Mouse (Mus musculus): Measurements from ENCODE around the gene A230050P20Rik.
A peak's percentile ranks its signal among the peaks of the same experiment; 100 is the strongest.

A230050P20Rik gene

DNA sequence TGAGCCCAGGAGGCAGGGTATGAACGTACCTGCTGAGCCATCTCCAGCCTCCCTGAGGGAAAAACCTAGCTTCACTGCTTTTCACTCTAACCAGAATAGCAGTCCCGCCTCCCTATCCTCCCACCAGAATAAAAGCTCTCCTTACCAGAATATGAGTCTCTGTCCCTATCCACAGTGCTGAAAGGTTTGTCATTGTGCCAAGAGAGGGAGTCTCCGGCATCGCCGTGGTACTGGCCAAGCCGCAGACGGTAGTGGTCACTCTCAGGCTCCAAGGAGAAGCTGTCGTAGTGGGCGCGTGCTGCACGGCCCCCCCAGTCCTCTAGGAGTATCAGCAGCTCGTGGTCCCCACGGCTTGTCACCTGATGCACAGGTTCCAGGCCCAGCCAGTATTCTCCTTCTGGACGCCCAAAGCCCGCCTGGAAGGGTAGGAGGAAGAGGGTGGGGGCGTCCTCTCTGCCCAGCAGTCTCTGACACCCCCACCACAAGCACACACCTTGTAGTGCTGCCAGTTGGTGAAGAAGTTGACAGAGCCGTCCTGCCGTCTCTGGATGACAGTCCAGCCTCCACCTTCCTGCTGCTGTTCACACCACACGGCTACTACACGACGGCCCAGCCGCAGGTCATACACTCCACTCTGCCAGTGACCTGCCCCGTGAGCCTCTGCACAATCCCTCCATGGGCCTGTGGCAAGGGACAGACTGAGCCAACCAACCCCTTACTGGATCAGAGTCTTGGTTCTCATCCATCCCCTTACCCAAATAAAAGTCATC is 6.8 kb downstream of the A230050P20Rik start:
- DNase-seq = no peak

DNA sequence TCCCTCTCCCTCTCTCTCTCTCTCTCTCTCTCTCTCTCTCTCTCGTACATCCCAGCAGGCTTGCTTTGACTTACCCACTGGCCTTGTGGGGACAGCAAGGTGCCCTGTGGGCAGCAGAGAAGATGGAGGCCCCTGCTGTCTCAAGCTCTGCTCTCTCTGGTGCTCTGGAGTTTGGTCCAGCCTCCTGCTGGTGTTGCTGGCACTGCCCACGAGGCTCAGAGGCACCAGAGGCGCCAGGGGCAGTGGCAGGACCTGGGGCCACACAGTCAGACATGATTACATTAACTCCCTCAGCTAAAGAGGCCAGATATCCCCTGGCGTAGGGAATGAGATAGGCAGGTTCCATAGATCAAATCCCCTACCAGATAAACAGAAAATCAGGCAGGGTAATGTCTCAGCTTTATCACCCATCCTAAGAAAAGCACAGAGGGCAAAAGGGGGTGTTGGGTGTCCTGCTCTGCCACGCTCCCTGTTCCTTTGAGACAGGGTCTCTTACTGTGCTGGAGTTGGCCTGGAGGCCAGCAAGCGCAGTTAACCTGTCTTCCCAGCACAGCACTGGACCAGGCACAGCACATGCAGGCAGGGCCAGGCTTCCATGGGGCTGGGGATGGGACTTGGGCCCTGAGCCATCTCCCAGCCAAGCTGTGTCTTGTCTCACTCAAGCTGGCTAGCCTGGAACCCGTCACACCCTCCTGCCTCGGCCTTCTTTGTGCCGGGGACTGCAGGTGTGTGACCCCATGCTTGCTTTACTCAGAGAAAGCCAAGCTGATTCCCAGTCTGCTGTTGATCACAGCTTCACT is 8.1 kb downstream of the A230050P20Rik start:
- DNase-seq = no peak

DNA sequence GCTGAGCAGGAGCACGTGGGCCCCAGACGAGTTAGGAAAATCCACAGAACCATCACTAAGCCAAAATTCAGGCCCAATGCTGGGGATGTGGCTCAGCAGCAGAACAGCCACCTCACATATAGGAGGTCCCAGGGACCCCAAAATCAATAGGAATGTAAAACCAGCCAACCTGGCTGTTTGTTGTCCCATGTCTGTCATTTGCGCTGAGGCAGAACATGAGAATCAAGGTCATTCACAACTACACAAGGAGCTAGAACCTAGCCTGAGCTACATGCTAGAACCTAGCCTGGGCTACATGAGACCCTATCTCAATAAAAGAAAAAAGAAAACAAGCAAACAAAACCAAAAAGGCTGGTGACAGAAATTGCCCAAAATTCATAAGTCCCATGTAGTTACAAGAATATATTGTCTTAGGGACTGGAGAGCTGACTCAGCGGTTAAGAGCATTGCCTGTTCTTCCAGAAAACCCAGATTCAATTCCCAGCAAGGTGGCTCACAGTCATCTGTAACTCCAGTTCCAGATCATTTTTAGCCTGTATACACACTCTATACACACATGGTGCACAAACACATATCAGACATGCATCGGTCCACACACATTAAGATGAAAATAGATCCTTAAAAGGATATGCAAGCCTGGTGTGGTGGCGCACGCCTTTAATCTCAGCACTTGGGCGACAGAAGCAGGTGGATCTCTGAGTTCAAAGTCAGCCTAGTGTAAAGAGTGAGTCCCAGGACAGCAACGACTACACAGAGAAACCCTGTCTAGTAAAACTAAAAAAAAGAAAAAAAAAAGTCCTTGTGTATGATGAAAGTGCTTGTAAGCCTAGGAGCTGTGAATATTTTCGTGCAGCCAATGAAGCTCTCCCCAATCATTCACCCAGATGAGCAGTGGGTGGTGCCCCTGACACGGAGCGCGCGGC is 8.9 kb downstream of the A230050P20Rik start:
- no peak for DNase-seq

DNA sequence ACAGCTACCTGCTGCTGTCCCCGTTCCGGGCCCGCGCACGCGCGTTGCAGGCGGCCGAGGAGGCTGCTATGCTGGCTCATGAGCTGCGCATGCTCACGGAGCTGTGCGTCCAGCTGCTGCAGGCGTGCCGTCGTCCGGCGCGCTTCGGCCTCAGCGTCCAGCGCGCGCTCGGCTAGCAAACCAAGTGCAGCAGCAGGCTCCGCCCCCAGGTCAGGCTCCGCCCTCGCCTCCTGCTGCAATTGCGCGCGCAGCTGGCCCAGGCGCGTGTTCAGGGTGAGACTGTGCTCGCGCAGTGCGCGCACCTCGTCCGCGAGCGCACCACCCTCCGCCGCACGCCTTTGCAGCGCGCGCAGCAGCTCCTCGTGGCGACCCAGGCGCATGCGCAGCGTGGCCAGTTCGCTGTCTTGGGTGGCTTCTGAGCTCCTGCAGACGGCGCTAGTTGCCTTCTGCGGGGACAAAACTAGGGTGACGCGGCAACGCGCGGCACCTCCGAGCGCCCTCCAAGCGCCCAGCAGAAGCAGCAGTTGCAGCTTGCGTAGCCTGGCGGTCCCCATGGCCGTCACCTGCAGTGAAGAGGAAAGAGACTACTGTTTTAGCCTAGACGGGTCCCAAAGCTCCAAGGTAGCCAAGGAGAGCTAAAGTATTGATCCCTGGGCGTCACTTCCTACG is 9.7 kb downstream of the A230050P20Rik start:
- peak; percentile 99 for DNase-seq

DNA sequence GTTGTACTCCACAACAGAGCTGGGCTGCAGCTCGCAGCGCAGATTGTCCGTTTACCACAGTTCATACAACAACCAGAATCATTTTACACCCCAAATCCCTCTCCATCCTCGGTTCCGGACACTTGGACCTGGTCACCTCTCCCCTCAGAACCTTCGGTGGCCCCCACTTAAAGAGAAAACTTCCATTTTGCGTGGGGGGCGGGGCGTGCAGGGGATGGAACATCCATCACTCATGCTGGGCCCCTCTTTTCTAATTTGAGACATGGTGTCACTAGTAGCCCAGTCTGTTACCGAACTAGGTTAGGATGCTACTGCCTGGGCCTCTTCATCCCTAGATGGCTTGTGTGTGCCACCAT is 10.2 kb downstream of the A230050P20Rik start:
- DNase-seq = peak; percentile 42 to 46

DNA sequence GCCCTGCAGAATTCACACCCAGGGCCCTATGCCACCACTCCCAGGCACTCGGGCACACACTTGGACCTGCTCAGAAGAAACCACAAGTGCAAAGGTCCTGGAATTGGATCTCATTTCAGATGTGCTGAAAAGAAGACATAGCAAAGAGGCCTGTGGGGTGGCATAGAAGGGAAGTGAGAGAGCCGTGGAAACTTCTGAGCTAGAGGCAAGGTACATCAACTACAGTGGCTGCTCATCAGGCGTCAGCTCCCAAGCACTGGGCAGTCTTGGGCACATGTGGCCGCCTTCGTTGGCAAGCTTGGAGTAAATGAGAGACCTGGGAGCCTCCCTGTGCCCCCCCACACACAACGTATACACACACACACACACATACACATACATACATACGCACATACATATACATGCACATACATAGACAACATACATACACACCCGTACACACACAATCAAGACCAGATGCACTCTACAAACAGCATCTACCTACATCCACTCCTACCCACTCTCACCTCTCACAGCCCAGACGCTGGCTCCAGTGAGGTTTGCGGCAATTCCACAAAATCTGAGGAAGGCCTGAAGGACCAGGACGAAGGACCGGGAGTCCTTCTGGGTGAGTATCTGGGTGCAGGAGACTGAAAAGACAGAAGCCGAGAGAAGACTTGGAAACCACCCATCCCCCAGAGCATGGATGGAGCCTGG is 10.8 kb downstream of the A230050P20Rik start, which contains the start of gene Angptl6:
Gene Angptl6, minus strand, starts transcription at position 631 of the 696 bp plus-strand sequence.
- no peak for DNase-seq

DNA sequence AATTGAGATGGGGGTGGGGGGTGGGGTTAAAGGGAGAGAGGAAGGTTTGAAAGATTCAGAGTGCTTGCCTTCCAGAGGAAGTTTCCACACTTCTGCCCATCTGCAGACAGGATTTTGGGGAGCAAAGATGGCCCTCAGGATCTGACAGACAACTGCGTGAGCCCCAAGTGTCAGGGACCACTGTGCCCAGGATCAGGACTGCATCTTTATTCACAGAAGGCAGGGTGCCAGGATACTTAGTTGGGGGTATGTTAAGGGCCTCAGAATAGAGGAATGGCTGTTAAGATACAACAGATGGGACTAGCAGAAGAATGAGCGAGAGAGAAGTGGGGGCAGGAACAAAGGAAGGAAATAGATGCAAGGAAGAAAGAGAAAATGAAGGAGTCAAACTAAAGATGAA is 18.1 kb downstream of the A230050P20Rik start:
- DNase-seq = no peak

DNA sequence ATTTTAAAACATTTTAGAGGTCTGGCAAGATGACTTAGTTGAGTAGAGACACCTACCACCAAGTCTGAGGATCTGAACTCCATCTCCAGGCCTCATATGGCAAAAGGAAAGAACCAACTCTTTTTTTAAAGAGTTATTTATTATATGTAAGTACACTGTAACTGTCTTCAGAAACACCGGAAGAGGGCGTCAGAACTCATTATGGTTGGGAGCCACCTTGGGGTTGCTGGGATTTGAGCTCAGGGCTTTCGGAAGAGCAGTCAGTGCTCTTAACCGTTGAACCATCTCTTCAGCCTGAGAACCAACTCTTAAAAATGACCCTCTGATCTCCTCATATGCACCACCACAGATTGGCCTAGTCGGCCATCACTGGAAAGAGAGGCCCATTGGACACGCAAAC is 18.7 kb downstream of the A230050P20Rik start:
- no peak for DNase-seq

DNA sequence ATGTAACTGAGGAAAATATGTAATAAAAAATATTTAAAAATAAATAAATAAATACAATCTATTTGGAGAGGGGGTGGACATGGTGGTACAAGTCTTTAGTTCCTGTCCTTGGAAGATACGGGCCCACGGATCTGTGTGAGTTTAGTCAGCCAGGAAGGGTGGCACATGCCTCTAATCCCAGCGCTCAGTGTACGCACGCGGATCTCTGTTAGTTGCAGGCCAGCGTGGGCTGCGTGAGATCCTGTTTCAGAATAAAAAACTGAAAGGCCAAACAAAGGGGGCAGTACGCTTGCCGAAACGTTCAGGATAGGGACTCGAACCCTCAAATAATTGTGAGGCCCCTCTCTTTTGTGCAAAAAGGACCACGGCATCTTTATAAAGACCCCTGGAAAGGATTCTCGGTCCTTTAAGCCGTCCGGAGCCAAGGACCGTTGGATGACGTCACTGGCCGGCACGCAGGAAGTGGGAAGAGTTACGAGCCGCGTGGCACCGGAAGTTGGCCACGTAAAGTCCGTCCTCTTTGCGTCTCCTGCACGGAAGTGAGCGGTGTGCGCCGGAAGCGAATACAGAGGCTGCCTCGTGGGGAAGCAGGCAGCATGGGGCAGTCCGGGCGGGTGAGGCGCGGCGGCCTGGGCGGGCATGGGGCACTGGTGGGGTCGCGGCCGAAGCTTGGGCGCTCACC is 19.4 kb downstream of the A230050P20Rik start, which contains the start of gene Ppan:
Gene Ppan, plus strand, starts transcription at position 472 of the 682 bp plus-strand sequence.
- peak; percentile 89 to 90 for DNase-seq

DNA sequence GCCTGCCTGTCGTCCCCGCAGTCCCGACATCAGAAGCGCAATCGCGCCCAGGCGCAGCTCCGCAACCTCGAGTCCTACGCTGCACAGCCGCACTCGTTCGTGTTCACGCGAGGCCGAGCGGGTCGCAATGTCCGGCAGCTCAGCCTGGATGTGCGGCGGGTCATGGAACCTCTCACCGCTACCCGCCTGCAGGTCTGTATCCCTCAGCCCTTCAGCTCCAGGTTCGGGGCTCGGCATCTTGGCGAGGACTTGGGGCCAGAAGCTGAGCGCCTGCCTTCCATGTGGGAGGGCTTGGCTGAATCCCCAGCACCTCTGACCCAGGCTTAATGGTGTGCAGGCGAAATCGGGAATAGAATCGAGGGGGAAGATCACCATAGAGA is 19.9 kb downstream of the A230050P20Rik start:
- no peak for DNase-seq

DNA sequence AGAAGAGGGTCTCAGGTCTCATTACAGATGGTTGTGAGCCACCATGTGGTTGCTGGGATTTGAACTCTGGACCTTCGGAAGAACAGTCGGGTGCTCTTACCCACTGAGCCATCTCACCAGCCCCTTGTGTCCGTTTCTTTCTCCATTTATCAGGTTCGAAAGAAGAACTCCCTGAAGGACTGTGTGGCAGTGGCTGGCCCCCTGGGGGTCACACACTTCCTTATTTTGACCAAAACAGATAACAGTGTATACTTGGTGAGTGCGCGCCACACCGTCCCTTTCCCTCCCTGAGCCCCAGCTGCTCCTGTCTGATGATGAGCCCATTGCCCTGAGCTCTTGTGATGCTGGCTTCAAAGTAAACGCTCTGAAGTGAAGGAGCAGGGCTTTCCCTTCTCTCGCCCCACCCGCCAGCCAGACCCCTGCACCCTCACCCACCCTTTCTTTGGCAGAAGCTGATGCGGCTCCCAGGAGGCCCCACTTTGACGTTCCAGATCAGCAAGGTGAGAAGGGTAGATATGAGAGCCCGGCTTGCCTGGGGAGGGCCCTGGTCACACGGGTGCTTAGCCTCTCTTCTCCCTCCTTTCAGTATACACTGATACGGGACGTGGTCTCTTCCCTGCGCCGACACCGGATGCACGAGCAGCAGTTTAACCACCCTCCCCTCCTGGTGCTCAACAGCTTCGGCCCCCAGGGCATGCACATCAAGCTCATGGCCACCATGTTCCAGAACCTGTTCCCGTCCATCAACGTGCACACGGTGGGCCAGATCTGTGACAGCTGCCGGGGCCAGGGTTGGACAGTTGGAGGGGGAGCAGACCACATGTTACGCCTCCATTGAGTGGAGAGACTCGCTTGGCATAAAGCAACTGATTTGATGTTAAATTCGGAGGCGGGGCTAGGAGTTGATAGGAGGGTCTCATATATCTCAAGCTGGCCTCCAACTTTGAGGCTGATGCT is 21.0 kb downstream of the A230050P20Rik start:
- peak in 1 of 2 experiments; percentile 38 for DNase-seq

DNA sequence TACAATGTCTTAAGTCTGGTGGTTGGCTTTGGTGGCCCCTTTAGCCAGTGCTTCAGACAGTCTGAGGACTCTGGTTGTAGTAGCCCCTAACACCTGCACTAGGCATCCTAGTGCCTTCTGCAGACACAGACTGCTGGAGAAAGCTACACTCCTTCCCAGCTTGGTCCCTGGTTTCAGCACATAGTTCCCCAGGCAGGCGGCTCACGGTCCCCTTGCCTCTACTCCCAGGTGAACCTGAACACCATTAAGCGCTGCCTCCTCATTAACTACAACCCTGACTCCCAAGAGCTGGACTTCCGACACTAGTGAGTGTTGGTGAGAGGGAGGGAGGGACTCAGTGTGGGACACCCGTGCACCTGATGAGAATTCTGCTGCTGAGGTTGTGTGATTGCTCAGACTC is 22.0 kb downstream of the A230050P20Rik start:
- no peak for DNase-seq

DNA sequence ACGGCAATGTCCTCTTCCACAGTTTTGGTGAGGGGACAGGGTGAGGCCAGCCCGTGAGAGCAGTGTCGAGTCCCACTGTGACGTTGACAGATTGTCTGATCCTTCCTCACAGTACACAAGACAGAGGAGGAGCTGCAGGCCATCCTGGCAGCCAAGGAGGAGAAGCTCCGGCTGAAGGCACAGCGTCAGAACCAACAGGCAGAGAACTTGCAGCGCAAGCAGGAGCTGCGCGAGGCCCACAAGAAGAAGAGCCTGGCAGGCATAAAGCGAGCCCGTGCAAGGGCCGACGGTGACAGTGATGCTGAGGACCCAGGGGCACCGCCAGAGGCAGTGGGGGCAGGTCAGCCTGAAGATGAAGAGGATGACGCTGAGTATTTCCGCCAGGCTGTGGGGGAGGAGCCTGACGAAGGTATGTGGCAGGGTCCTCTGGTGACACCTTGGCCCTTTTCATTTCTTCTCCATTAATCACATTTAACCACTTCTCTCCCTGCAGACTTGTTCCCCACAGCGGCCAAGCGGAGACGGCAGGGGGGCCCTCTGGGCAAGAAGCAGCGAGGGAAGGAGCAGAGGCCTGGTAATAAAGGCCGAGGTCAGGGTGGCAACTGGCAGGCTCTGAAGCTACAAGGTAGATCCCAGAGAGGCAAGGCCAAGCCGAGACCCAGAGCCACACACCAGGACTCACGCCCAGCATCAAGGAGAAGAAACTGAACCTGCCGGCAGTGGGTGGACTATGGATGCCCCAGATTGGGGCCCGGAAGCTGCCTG is 23.1 kb downstream of the A230050P20Rik start:
- no peak for DNase-seq

DNA sequence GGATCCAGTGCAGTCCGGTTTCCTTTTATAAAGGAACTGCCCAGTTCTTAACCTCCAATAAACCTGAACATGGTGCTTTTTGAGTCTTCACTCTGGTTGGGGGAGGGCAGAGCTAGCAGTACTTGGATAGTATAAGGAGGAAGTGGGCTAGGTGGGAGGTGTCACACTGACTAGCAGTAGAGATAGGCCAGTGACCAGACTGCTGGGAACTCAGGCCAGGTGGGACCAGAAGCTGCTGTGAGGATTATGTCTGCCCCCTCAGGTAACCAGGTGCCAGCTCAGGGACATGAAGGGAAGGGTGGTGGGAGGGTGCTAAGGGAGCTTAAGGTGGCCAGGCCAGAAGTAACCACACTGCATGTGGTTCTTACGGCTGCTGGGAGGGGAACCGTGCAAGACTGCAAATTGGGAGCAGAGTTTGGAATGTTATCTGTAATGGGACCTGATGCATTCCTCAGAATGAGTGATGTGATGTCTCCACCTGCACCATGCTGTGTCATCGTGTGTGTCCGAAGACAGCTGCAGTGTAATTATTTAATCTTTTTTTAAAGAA is 23.7 kb downstream of the A230050P20Rik start:
- no peak for DNase-seq

DNA sequence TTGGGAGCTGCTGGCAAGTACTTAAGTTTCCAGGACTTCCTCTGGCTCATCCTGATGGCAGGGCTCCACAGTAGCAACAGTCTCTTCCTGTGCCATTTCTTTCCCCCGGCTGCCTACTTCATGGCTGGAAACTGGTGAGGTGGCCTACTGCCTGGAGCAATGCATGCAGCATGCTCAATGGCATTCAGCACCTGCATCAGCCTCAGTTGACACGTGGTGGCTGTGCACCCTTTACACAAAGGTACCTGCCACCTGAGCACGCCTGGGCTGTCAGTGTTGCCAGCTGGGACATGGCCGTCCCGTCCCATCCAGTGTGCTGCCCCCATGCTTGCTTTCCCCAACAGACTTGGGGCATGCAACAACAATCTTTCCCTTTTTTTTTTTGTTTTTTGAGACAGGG is 24.6 kb downstream of the A230050P20Rik start:
- DNase-seq = no peak

DNA sequence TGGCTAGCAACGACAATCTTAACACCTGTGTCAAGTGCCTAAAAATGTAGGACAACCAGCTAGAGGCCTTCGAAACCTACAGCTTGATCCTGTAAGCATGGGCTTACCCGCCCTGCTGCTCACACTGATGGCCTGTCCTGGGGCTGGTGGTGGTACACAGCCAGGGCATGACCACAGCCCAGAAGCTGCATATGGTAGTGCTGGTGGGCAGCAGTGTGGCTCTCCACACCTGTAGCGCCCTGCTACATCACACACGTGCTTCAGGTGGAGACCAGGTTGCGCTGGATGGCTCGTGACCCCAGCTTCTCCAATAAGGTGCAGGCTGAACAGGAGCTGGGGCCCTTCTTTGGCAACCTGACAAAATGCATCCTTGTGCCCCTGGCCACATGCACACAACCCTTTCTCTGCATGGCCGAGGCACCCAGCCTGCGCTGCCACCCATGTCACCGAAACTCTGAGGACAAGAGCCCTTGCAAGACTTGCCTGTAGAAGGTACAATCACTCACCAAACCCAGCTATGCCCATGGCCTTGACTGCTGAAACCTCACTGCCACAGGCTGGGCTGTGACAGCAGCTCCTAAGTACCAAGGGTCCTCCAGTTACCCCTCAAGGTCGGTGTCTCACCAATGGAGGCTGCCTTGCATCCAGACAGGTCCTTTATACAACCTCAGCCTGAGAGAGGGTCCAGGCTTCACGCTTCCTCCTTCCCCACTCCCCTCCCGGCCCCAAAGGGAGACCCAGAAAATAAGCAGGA is 25.3 kb downstream of the A230050P20Rik start:
- DNase-seq = no peak

DNA sequence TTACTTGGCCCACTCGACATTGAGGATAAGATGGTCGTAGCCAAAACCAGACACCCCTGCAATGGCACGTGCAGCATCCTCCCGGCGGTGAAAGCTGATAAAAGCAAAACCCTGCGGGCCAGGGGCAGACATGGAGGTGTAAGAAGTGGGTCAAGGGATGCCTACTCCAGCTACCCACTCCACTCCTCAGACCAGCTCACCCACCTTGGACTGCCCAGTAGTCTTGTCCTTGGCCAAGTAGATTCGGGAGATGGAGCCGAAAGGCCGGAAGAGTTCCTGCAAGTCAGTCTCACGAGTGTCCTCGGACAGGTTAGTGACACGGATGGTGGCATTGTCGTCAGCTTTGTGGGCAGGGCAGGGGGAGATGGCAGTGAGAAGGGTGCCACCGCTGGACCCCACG is 26.2 kb downstream of the A230050P20Rik start:
- no peak for DNase-seq

DNA sequence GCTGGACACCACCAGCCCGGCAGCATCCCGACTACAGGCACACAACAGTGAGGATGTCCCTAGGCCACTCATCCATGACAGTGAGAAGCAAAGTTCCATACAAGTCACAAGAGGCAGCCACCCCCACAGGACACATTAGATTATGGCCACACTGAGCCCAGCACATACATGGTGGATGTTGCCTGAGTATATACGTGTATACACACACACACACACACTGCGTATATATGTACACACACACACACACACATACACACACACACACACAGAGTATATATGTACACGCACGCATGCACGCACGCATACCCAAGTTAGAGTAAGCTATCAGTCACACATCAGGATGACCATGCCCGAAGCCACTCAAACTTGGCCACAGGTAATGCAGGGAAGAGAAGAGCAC is 26.9 kb downstream of the A230050P20Rik start:
- DNase-seq = no peak

Measured in spleen, adult 18-20 months (tissue).